ENCODE assay signal across 8 mouse cellular contexts in the genomic region with DNA sequence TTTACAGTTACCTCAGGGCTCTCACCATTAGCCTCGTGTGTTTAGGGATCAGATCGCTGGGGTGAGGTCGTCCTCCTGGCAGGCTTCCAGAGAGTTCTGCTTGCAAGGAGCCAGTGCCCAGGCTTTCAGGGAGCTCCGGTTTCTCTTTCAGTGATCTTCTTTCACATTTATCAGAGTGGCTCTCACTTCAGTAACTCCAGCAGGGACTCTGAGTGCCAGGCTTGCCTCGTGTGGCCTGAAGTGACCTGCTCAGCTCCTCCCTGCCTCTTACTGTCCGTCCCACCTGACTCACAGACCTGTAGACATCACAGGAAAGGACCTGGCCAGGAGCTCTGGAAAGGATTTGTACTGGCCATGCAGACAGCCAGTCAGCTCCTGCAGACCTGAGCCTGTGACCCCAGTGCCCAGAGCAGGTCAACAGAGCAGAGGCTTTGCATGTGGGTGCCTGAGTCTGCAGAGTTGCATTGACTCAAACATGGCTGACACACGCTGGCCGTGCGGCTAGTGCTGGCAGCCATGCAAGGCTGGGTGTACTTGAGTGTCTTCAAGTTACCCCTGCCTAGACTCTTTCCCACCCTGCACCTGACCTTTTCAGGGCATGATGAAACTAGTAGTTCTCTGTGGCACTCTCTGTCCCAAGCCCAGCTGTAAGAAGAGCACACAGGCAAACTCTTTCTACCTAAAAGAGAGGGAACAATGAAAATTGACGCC.
A peak's percentile ranks its signal among the peaks of the same experiment; 100 is the strongest.
DNase-seq lines count a peak whose midpoint lies in the region; ATAC-seq and TF ChIP-seq lines count a peak whose summit lies in the region.

No protein-coding gene starts in this region.

- no peak overlapping the region for H3K27ac ChIP-seq in forebrain, embryonic 11.5 days (ENCODE audit: low read depth, low read length)
- H3K27ac ChIP-seq in intestine, embryonic 16.5 days (ENCODE audit: low read length), result no peak overlapping the region; the same call in 1 of the 2 replicates
- no peak overlapping the region for H3K27ac ChIP-seq in liver, embryonic 14.5 days
- 0 out of 2 replicates have a peak overlapping the region, but pooled peaks have one; percentile 49 for H3K27ac ChIP-seq in stomach, postnatal 0 days (replicated peaks)

- no peaks in the 10 kb centered on the region for H3K27me3 ChIP-seq in forebrain, embryonic 11.5 days (ENCODE audit: control insufficient read depth, insufficient read depth, low read length)
- no peaks in the 10 kb centered on the region for H3K27me3 ChIP-seq in intestine, embryonic 16.5 days (replicated peaks; ENCODE audit: control insufficient read depth, insufficient read depth, low read length)
- H3K27me3 ChIP-seq in liver, embryonic 14.5 days (ENCODE audit: control insufficient read depth, insufficient read depth, low read length), result no peaks in the 10 kb centered on the region
- H3K27me3 ChIP-seq in stomach, postnatal 0 days (ENCODE audit: control insufficient read depth, insufficient read depth, low read length), result no peaks in the 10 kb centered on the region

- no peak for TF ChIP-seq EP300 in liver, embryonic 14.5 days (IDR thresholded peaks at IDR 0.05; ENCODE audit: low read depth)
- no peak for TF ChIP-seq EP300 in stomach, postnatal 0 days (optimal IDR thresholded peaks at IDR 0.05)

- peak; percentile 44 for DNase-seq in embryo, embryonic 11 days
- no peak for DNase-seq in embryo, embryonic 10 days (ENCODE audit: low spot score)
- DNase-seq in forebrain, embryonic 11.5 days (ENCODE audit: low spot score), result peak; percentile 65
- DNase-seq in liver, embryonic 14.5 days (ENCODE audit: low read depth in 3 of 3, low spot score in 3 of 3), result no peak
- DNase-seq in stomach, postnatal 0 days (ENCODE audit: low spot score), result peak; percentile 31
- DNase-seq in adrenal gland, postnatal 36 days, result no peak
- DNase-seq in cerebellum, adult 18-20 months, result no peak

- no peaks in the 10 kb centered on the region for H3K9me3 ChIP-seq in forebrain, embryonic 11.5 days (ENCODE audit: control insufficient read depth, low read length)
- no peaks in the 10 kb centered on the region for H3K9me3 ChIP-seq in intestine, embryonic 16.5 days (ENCODE audit: control insufficient read depth, low read length)
- H3K9me3 ChIP-seq in liver, embryonic 14.5 days (ENCODE audit: control insufficient read depth, low read length), result no peaks in the 10 kb centered on the region
- no peaks in the 10 kb centered on the region for H3K9me3 ChIP-seq in stomach, postnatal 0 days (ENCODE audit: control insufficient read depth, low read length)

- H3K4me2 ChIP-seq in forebrain, embryonic 11.5 days (ENCODE audit: low read depth, low read length, severe bottlenecking), result no peak overlapping the region
- H3K4me2 ChIP-seq in intestine, embryonic 16.5 days (ENCODE audit: low read depth, low read length), result no peak overlapping the region
- no peak overlapping the region for H3K4me2 ChIP-seq in liver, embryonic 14.5 days (ENCODE audit: low read depth)
- no peak overlapping the region for H3K4me2 ChIP-seq in stomach, postnatal 0 days (replicated peaks; ENCODE audit: low read depth)

- 67% methylated on average over 10 of the region's 10 CpGs for WGBS in forebrain, embryonic 11.5 days
- 45% methylated on average over 10 of the region's 10 CpGs for WGBS in intestine, embryonic 16.5 days
- 63% methylated on average over 10 of the region's 10 CpGs for WGBS in liver, embryonic 14.5 days (ENCODE audit: insufficient replicate concordance)
- 44% methylated on average over 10 of the region's 10 CpGs for WGBS in stomach, postnatal 0 days

- no peak overlapping the region for H3K9ac ChIP-seq in forebrain, embryonic 11.5 days (ENCODE audit: low read length)
- H3K9ac ChIP-seq in intestine, embryonic 16.5 days (ENCODE audit: low read depth, low read length), result peak overlapping the region; percentile 19; the same call in 1 of the 2 replicates
- no peak overlapping the region for H3K9ac ChIP-seq in liver, embryonic 14.5 days (replicated peaks)
- H3K9ac ChIP-seq in stomach, postnatal 0 days (ENCODE audit: low read length), result no peak overlapping the region

- H3K4me3 ChIP-seq in forebrain, embryonic 11.5 days (ENCODE audit: low read depth, low read length), result no peak overlapping the region
- H3K4me3 ChIP-seq in intestine, embryonic 16.5 days (ENCODE audit: low read length), result no peak overlapping the region
- no peak overlapping the region for H3K4me3 ChIP-seq in liver, embryonic 14.5 days (ENCODE audit: insufficient read depth in 1 of 2, low read depth in 2 of 2, low read length in 2 of 2)
- no peak overlapping the region for H3K4me3 ChIP-seq in stomach, postnatal 0 days (ENCODE audit: low read depth, low read length)

- no peak for ATAC-seq in forebrain, embryonic 11.5 days (replicated peaks; ENCODE audit: low FRiP score)
- ATAC-seq in intestine, embryonic 16.5 days, result no peak
- 0 out of 2 replicates have a peak, but pooled peaks have one; percentile 25 for ATAC-seq in liver, embryonic 14.5 days (ENCODE audit: insufficient read depth)
- ATAC-seq in stomach, postnatal 0 days (ENCODE audit: low FRiP score, low TSS enrichment), result peak; percentile 44; the same call in 1 of the 2 replicates

- no peaks in the 10 kb centered on the region for H3K36me3 ChIP-seq in forebrain, embryonic 11.5 days (ENCODE audit: control insufficient read depth, insufficient read depth, low read length)
- H3K36me3 ChIP-seq in intestine, embryonic 16.5 days (ENCODE audit: control insufficient read depth, insufficient read depth, low read length), result no peaks in the 10 kb centered on the region
- no peaks in the 10 kb centered on the region for H3K36me3 ChIP-seq in liver, embryonic 14.5 days (replicated peaks; ENCODE audit: control insufficient read depth, insufficient read depth, low read depth)
- no peaks in the 10 kb centered on the region for H3K36me3 ChIP-seq in stomach, postnatal 0 days (ENCODE audit: control insufficient read depth, insufficient read depth, low read length)

- H3K4me1 ChIP-seq in forebrain, embryonic 11.5 days (replicated peaks; ENCODE audit: control insufficient read depth, insufficient read depth, low read length), result peaks cover 9% of the 10 kb centered on the region
- peaks cover 25% of the 10 kb centered on the region for H3K4me1 ChIP-seq in intestine, embryonic 16.5 days (ENCODE audit: control insufficient read depth, insufficient read depth, low read length)
- H3K4me1 ChIP-seq in liver, embryonic 14.5 days (replicated peaks; ENCODE audit: control insufficient read depth in 2 of 2, insufficient read depth in 2 of 2, low read length in 1 of 2), result peaks cover 0 to 26% of the 10 kb centered on the region in 2 experiments; a peak in 2 of 4 replicates
- H3K4me1 ChIP-seq in stomach, postnatal 0 days (replicated peaks; ENCODE audit: control insufficient read depth, insufficient read depth), result peaks cover 11% of the 10 kb centered on the region; the same call in 1 of the 2 replicates

- TF ChIP-seq CTCF in liver, embryonic 14.5 days (IDR thresholded peaks at IDR 0.05; ENCODE audit: low read depth), result no peak
- no peak for TF ChIP-seq CTCF in stomach, postnatal 0 days (IDR thresholded peaks at IDR 0.05; ENCODE audit: low read depth)

Comparison
In these comparisons a context has a peak if more than half of its experiments do, and no peak if none do; other contexts are left out.
1. DNase-seq: peak in embryo, embryonic 11 days (single experiment), forebrain, embryonic 11.5 days (single experiment) and stomach, postnatal 0 days (single experiment); none in embryo, embryonic 10 days (single experiment), liver, embryonic 14.5 days (0 of 3), adrenal gland, postnatal 36 days (0 of 2) and cerebellum, adult 18-20 months (0 of 2).
2. ATAC-seq: peak in liver, embryonic 14.5 days (single experiment) and stomach, postnatal 0 days (single experiment); none in forebrain, embryonic 11.5 days (single experiment) and intestine, embryonic 16.5 days (single experiment).